ENCODE assay signal across 12 mouse cellular contexts in genomic region chr8:92506436-92506835, GRCm38 (mm10).
DNase-seq lines count a peak whose midpoint lies in the region.
"Had no signal": no experiment of that assay in that cellular context is flagged by ENCODE, and none has a peak within 500 bp of the region (broad histone marks: within the 10 kb centered on the region; RNA-seq: fewer than 3 reads in every experiment).

No protein-coding gene starts in this region.

- peak; percentile 67 for DNase-seq in cerebellum, postnatal 10 days
- no peak for DNase-seq in cerebellum, adult 9-11 months
- DNase-seq in left cerebral cortex, postnatal 4 days = peak; percentile 59
- DNase-seq in left cerebral cortex, adult 8-10 months (ENCODE audit: low spot score in 2 of 2) = no peak
- DNase-seq in thymus, postnatal 14 days = peak; percentile 22
- DNase-seq in thymus, postnatal 0 days (ENCODE audit: low spot score) = no peak
- DNase-seq in naive thymus-derived CD4-positive, alpha-beta T cell, adult 2 months (ENCODE audit: low read depth) = peak; percentile 18
- DNase-seq in lung, postnatal 36 days = no peak
- DNase-seq: gastrocnemius, postnatal 14 days; heart, adult 2 months; kidney, adult 9 months; lung, adult 18-20 months had no signal

- intact Hi-C loops in left cerebral cortex, postnatal 4 days (cut with DNase I) = no loop called here

Comparison
In these comparisons a context has a peak if more than half of its experiments do, and no peak if none do; other contexts are left out.
1. DNase-seq: peak in cerebellum, postnatal 10 days (2 of 2), left cerebral cortex, postnatal 4 days (single experiment), thymus, postnatal 14 days (single experiment) and naive thymus-derived CD4-positive, alpha-beta T cell, adult 2 months (single experiment); none in cerebellum, adult 9-11 months (single experiment), left cerebral cortex, adult 8-10 months (0 of 2), thymus, postnatal 0 days (single experiment) and lung, postnatal 36 days (single experiment).